In genomic region chr15:100930477-100930876, GRCm38 (mm10) we compare ENCODE assay signal across 13 mouse cellular contexts.
"Had no signal": no experiment of that assay in that cellular context is flagged by ENCODE, and none has a peak within 500 bp of the region (broad histone marks: within the 10 kb centered on the region; RNA-seq: fewer than 3 reads in every experiment).

No protein-coding gene starts in this region.

- DNase-seq: lung, adult 18-20 months; lung, embryonic 14.5 days; lung, postnatal 10 days; lung, postnatal 4 days; midbrain, embryonic 14.5 days; retina, postnatal 1 day; right cerebral cortex, adult 18-20 months; right cerebral cortex, postnatal 25 days; right cerebral cortex, postnatal 4 days; spleen, adult 18-20 months; thymus, adult 18-20 months; thymus, postnatal 14 days; thymus, postnatal 36 days had no signal
